Mouse (Mus musculus) C2C12 (cell line): ENCODE data around the gene Wscd1.

ENCODE experiments used
- CTCF ChIP-seq: IDR thresholded peaks from one replicate; pipeline ENCODE4 v1.5.1; 2011; ENCODE audit not compliant: control insufficient read depth, insufficient read depth, insufficient read length
- FOSL1 ChIP-seq: IDR thresholded peaks from one replicate; pipeline ENCODE4 v1.8.0; 2011; ENCODE audit warnings: mild to moderate bottlenecking, low read length; ENCODE audit not compliant: poor library complexity, insufficient read depth, severe bottlenecking
- MYOG ChIP-seq: IDR thresholded peaks from one replicate; pipeline ENCODE4 v1.6.1; 2011; ENCODE audit not compliant: control insufficient read depth, insufficient read length; ENCODE audit errors: extremely low read depth
- USF1 ChIP-seq: IDR thresholded peaks from one replicate; pipeline ENCODE4 v1.6.1; 2011; ENCODE audit warnings: low read depth, mild to moderate bottlenecking, control low read depth, moderate library complexity

DNA sequence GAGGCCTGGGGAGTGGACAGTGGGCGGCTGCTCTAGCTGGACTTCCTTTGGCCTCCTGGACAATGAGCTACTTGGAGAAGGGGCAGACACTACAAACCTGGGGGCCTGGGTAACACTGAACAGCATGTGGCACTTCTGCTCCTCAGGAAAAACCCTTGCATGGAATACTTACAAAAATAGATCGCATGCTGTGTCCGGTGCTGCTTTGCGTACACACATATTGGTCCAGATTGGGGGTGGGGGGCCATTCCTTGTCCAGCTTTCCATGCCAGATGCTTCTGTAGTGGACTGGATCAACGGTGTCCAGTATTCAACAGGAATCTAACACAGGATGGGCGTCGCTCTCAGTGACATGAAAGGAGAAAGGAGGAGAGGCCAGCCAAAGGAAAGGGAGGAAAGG is 2.0 kb upstream of the Wscd1 start:
- TF ChIP-seq CTCF = no peak
- TF ChIP-seq MYOG = no peak
- TF ChIP-seq FOSL1 = no peak
- no peak for TF ChIP-seq USF1
